Mouse (Mus musculus): ENCODE measurements around the gene Tbc1d8b.
"Not testable (repeated sequence)": the region's sequence is repeated elsewhere in the genome, so short reads cannot be mapped to it uniquely, and the experiment has no call there.

The Tbc1d8b gene

GRCm38 (mm10) chrX:139684775-139685695 is at the start of gene Tbc1d8b:
Gene Tbc1d8b (plus strand): TSS chrX:139684996.
- DNase-seq: peak; percentile 86

GRCm38 (mm10) chrX:139639744-139640143 is 45.1 kb upstream of the Tbc1d8b start:
- no peak for DNase-seq

GRCm38 (mm10) chrX:139640418-139640817 is 44.4 kb upstream of the Tbc1d8b start:
- DNase-seq: no peak

GRCm38 (mm10) chrX:139652226-139652625 is 32.6 kb upstream of the Tbc1d8b start:
- peak; percentile 18 for DNase-seq

- no peak for DNase-seq
These were observed 31.5 kb upstream of the Tbc1d8b start for GRCm38 (mm10) chrX:139653292-139653691.

GRCm38 (mm10) chrX:139654350-139655063 is 30.3 kb upstream of the Tbc1d8b start:
- DNase-seq: no peak

- no peak for DNase-seq
These were observed 22.7 kb upstream of the Tbc1d8b start for GRCm38 (mm10) chrX:139662111-139662510.

GRCm38 (mm10) chrX:139665829-139666228 is 19.0 kb upstream of the Tbc1d8b start:
- peak; percentile 16 for DNase-seq

GRCm38 (mm10) chrX:139684410-139684774 is 404 bp upstream of the Tbc1d8b start:
- peak; percentile 7 for DNase-seq

GRCm38 (mm10) chrX:139714381-139714780 is 29.6 kb downstream of the Tbc1d8b start, which contains the start of gene Gm15013:
Gene Gm15013 (minus strand): TSS chrX:139714481.
- DNase-seq: no peak

- no peak for DNase-seq
These were observed 37.6 kb downstream of the Tbc1d8b start for GRCm38 (mm10) chrX:139722350-139722749.

- no peak for DNase-seq
These were observed 45.7 kb downstream of the Tbc1d8b start for GRCm38 (mm10) chrX:139730541-139730940.

- DNase-seq: no peak
These were observed 52.3 kb downstream of the Tbc1d8b start for GRCm38 (mm10) chrX:139737066-139737465.

GRCm38 (mm10) chrX:139751855-139752254 is 67.1 kb downstream of the Tbc1d8b start:
- peak; percentile 74 for DNase-seq

- not testable (repeated sequence) for DNase-seq
These were observed 73.8 kb downstream of the Tbc1d8b start for GRCm38 (mm10) chrX:139758634-139759033.

GRCm38 (mm10) chrX:139762546-139762945 is 77.8 kb downstream of the Tbc1d8b start:
- peak; percentile 44 for DNase-seq

GRCm38 (mm10) chrX:139769975-139770637 is 85.3 kb downstream of the Tbc1d8b start:
- DNase-seq: no peak

GRCm38 (mm10) chrX:139774309-139775083 is 89.7 kb downstream of the Tbc1d8b start:
- peak; percentile 71 for DNase-seq

- DNase-seq: peak; percentile 19
These were observed 90.4 kb downstream of the Tbc1d8b start for GRCm38 (mm10) chrX:139775084-139775612.

- no peak for DNase-seq
These were observed 92.6 kb downstream of the Tbc1d8b start for GRCm38 (mm10) chrX:139777357-139777756.

- DNase-seq: no peak
These were observed 94.1 kb downstream of the Tbc1d8b start for GRCm38 (mm10) chrX:139778886-139779285.

- DNase-seq: no peak
These were observed 94.6 kb downstream of the Tbc1d8b start for GRCm38 (mm10) chrX:139779401-139779800.
